Mouse (Mus musculus) intestine, embryonic 15.5 days (tissue): Measurements from ENCODE around the gene Dnajc2. TPM values are rescaled to one million over a fixed set of nuclear protein-coding genes. Genes with fewer than 3 reads are reported as not detected.

Source experiments
- ATAC-seq: fragments of 200-750 bp; cut with Nextera tagmentation; 2 replicates; pipeline ENCODE4 v1.8.0; 2017; ENCODE audit warnings: moderate TSS enrichment, moderate library complexity
- H3K27ac ChIP-seq: fragments of 300-500 bp; sonication (generic); 2 replicates; pipeline ENCODE4 v1.5.1; 2015; ENCODE audit warnings: mild to moderate bottlenecking, inconsistent platforms
- H3K27me3 ChIP-seq: fragments of 300-500 bp; sonication (generic); replicated peaks from 2 replicates; pipeline ENCODE4 v1.6.1; 2015; ENCODE audit warnings: inconsistent platforms
- H3K36me3 ChIP-seq: fragments of 300-500 bp; sonication (generic); 2 replicates; pipeline ENCODE4 v1.6.1; 2015; ENCODE audit warnings: inconsistent platforms
- H3K4me1 ChIP-seq: fragments of 300-500 bp; sonication (generic); replicated peaks from 2 replicates; pipeline ENCODE4 v1.6.1; 2015; ENCODE audit warnings: inconsistent platforms
- H3K4me2 ChIP-seq: fragments of 300-500 bp; sonication (generic); replicated peaks from 2 replicates; pipeline ENCODE4 v1.6.1; 2015; ENCODE audit warnings: mild to moderate bottlenecking, inconsistent platforms
- H3K4me3 ChIP-seq: fragments of 300-500 bp; sonication (generic); replicated peaks from 2 replicates; pipeline ENCODE4 v1.5.1; 2015; ENCODE audit warnings: inconsistent platforms
- H3K9ac ChIP-seq: fragments of 300-500 bp; sonication (generic); 2 replicates; pipeline ENCODE4 v1.6.1; 2015; ENCODE audit warnings: inconsistent platforms
- H3K9me3 ChIP-seq: fragments of 300-500 bp; sonication (generic); 2 replicates; pipeline ENCODE4 v1.6.1; 2016; ENCODE audit warnings: inconsistent platforms
- WGBS: fragments of 180-500 bp; shearing (Covaris S2); methylation state at CpG from one replicate; pipeline ENCODE4 v1.1.7; 2015; 5-methylcytosine and 5-hydroxymethylcytosine counted together
- polyA plus RNA-seq: library from polyadenylated mRNA; unstranded; fragments of >200 nt; fragmentation: Nextera tagmentation; extraction: Ambion mirVana; gene quantifications from 2 replicates; pipeline ENCODE4 v1.2.1, GENCODE M21; 2015

The Dnajc2 gene
- polyA plus RNA-seq, 1 experiment from 2014 or later = 88.1 TPM

- 87% methylated on average over 11 of the region's 11 CpGs for WGBS
- Histone ChIP-seq H3K4me3 (no peak overlapping the region), H3K36me3 (peaks cover 30% of the 10 kb centered on the region), H3K4me1 (peaks cover 9% of the 10 kb centered on the region), H3K27ac (no peak overlapping the region), H3K27me3 (no peaks in the 10 kb centered on the region), H3K4me2 (no peak overlapping the region), H3K9ac (no peak overlapping the region), H3K9me3 (no peaks in the 10 kb centered on the region)
- no peak for ATAC-seq
Measured at GRCm38 (mm10) chr5:21739120-21739519, 45.9 kb downstream of the Dnajc2 start.

DNA sequence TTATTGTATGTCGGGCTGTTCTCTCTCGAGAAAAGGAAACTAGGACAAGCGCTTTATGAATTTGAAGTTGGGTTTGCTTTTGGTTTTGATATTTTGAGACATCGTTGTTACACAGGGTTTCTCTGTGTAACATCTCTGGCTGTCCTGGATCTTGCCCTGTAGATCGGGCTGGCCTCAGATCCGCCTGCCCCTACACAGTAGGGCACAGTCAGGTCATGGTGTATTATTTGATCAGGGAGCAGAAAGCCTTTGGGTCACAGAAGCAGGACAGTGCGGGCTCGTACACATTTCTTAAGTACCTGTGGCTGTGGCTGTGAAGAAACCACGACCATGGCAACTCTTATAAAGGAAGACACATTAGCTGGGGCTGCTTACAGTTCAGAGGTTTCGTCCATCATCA, 47.4 kb downstream of the Dnajc2 start:
- H3K27me3 ChIP-seq = no peaks in the 10 kb centered on the region
- no peak for ATAC-seq
- WGBS = 19% methylated on average over 10 of the region's 10 CpGs
- H3K4me1 ChIP-seq = peaks cover 9% of the 10 kb centered on the region
- peak overlapping the region; percentile 81 for H3K9ac ChIP-seq
- H3K27ac ChIP-seq = no peak overlapping the region
- H3K4me3 ChIP-seq = peak overlapping the region; percentile 69
- H3K36me3 ChIP-seq = peaks cover 20% of the 10 kb centered on the region
- H3K9me3 ChIP-seq = no peaks in the 10 kb centered on the region
- H3K4me2 ChIP-seq = peak overlapping the region; percentile 76

- peaks cover 9% of the 10 kb centered on the region for H3K4me1 ChIP-seq
- H3K36me3 ChIP-seq = peaks cover 20% of the 10 kb centered on the region
- no peaks in the 10 kb centered on the region for H3K9me3 ChIP-seq
- peak within 1 kb of the TSS; percentile 76 for H3K4me2 ChIP-seq
- H3K27ac ChIP-seq = peak within 1 kb of the TSS; percentile 66
- H3K4me3 ChIP-seq = peak within 1 kb of the TSS; percentile 69
- WGBS = under 1% methylated on average over 42 of the region's 42 CpGs
- peak; percentile 89 for ATAC-seq
- H3K9ac ChIP-seq = peak within 1 kb of the TSS; percentile 81
- no peaks in the 10 kb centered on the region for H3K27me3 ChIP-seq
Measured at GRCm38 (mm10) chr5:21736956-21737585, 48.0 kb downstream of the Dnajc2 start, which contains the start of gene Pmpcb. Gene Pmpcb (plus strand): TSS chr5:21737141.

- no peaks in the 10 kb centered on the region for H3K27me3 ChIP-seq
- H3K9ac ChIP-seq = no peak overlapping the region
- no peaks in the 10 kb centered on the region for H3K9me3 ChIP-seq
- H3K4me3 ChIP-seq = no peak overlapping the region
- no peak for ATAC-seq
- no peak overlapping the region for H3K4me2 ChIP-seq
- peaks cover 9% of the 10 kb centered on the region for H3K4me1 ChIP-seq
- H3K36me3 ChIP-seq = peaks cover 12% of the 10 kb centered on the region; the same call in 1 of the 2 replicates
- 81% methylated on average over 11 of the region's 11 CpGs for WGBS
- no peak overlapping the region for H3K27ac ChIP-seq
Measured at GRCm38 (mm10) chr5:21736046-21736445, 49.0 kb downstream of the Dnajc2 start.

DNA sequence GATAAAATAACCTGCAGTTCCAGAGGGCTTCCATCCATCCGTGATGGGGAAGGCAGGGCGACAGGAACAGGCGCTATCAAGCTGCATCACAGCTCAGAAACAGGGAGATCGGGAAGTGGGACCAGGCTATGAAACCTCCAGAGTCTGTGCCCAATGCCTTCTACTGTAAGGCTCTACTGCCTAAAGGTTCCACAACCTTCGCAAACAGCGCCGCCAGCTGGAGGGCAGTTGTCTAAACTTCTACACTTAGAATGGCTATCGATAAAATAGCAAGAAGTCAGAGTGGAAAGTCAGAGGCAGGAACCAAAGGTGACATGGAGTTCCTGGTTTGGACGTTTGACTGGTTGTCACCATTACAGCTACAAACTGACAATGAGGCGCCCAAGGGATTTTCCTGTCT, 49.5 kb downstream of the Dnajc2 start:
- Histone ChIP-seq H3K27ac (no peak overlapping the region), H3K4me1 (peaks cover 9% of the 10 kb centered on the region), H3K9me3 (no peaks in the 10 kb centered on the region), H3K4me3 (0 out of 2 replicates have a peak overlapping the region, but pooled peaks have one; percentile 6), H3K9ac (peak overlapping the region; percentile 3; the same call in 1 of the 2 replicates), H3K36me3 (peaks cover 12% of the 10 kb centered on the region; the same call in 1 of the 2 replicates), H3K4me2 (no peak overlapping the region), H3K27me3 (no peaks in the 10 kb centered on the region)
- 24% methylated on average over 10 of the region's 10 CpGs for WGBS
- peak; percentile 37 for ATAC-seq

DNA sequence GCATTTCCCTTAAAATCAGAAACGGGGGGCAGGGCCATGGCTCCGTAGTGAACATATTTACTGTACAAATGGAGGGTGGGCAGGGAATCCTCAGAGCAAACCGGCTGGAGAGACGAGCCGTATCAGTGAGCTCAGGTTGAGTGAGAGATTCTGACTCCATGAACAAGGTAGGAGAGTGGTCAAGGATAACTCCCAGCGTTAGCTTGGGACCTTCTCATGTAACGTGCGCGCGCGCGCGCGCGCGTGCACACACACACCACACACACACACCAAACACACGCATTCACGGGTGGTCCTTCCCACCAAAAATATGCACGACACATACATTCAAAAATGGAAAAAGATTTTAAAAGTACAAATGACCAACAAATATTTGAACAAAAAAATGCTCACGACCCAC, 50.0 kb downstream of the Dnajc2 start:
- H3K27ac ChIP-seq = no peak overlapping the region
- WGBS = 71% methylated on average over 20 of the region's 20 CpGs
- no peaks in the 10 kb centered on the region for H3K9me3 ChIP-seq
- peaks cover 8% of the 10 kb centered on the region; the same call in 1 of the 2 replicates for H3K36me3 ChIP-seq
- no peak overlapping the region for H3K9ac ChIP-seq
- H3K27me3 ChIP-seq = no peaks in the 10 kb centered on the region
- H3K4me2 ChIP-seq = peak overlapping the region; percentile 24; the same call in 1 of the 2 replicates
- 0 out of 2 replicates have a peak overlapping the region, but pooled peaks have one; percentile 6 for H3K4me3 ChIP-seq
- peaks cover 9% of the 10 kb centered on the region for H3K4me1 ChIP-seq
- no peak for ATAC-seq

GRCm38 (mm10) chr5:21732930-21733329, 52.1 kb downstream of the Dnajc2 start:
- Histone ChIP-seq H3K27me3 (no peaks in the 10 kb centered on the region), H3K9me3 (no peaks in the 10 kb centered on the region), H3K4me3 (no peak overlapping the region), H3K27ac (no peak overlapping the region), H3K4me1 (peaks cover 4% of the 10 kb centered on the region), H3K9ac (no peak overlapping the region), H3K36me3 (no peaks in the 10 kb centered on the region), H3K4me2 (0 out of 2 replicates have a peak overlapping the region, but pooled peaks have one; percentile 5)
- peak; percentile 45 for ATAC-seq
- WGBS = 36% methylated on average over 8 of the region's 8 CpGs

GRCm38 (mm10) chr5:21732177-21732911, 52.7 kb downstream of the Dnajc2 start:
- Histone ChIP-seq H3K9me3 (no peaks in the 10 kb centered on the region), H3K4me2 (no peak overlapping the region), H3K36me3 (no peaks in the 10 kb centered on the region), H3K9ac (no peak overlapping the region), H3K27me3 (no peaks in the 10 kb centered on the region), H3K27ac (no peak overlapping the region), H3K4me1 (no peaks in the 10 kb centered on the region), H3K4me3 (no peak overlapping the region)
- WGBS = 88% methylated on average over 3 of the region's 3 CpGs
- no peak for ATAC-seq

DNA sequence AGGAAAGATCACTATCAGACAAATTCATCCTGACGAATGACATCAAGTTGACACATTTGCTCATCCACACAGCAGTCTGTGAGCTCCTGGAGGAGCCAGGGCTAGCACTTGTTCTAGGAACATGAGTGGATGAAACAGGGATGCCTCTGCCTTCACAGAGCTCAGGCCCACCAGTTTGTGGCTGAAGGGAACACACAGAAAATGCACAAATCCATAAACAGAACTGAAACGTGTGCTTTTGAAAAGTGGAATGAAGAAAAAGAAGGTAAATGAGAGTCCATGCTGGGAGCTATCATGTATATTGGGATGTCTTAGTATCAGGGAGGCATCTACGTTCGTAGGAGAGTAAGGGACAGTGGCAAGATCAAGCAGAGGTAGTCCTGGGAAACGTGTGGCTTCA, 55.9 kb downstream of the Dnajc2 start:
- H3K4me3 ChIP-seq = no peak overlapping the region
- no peaks in the 10 kb centered on the region for H3K36me3 ChIP-seq
- no peak overlapping the region for H3K4me2 ChIP-seq
- no peaks in the 10 kb centered on the region for H3K27me3 ChIP-seq
- H3K9ac ChIP-seq = no peak overlapping the region
- 81% methylated on average over 5 of the region's 5 CpGs for WGBS
- no peak overlapping the region for H3K27ac ChIP-seq
- H3K9me3 ChIP-seq = no peaks in the 10 kb centered on the region
- H3K4me1 ChIP-seq = no peaks in the 10 kb centered on the region
- no peak for ATAC-seq

- ATAC-seq = no peak
- H3K4me2 ChIP-seq = no peak overlapping the region
- no peak overlapping the region for H3K4me3 ChIP-seq
- H3K36me3 ChIP-seq = no peaks in the 10 kb centered on the region
- WGBS = 29% methylated on average over 7 of the region's 7 CpGs
- H3K9me3 ChIP-seq = no peaks in the 10 kb centered on the region
- H3K27me3 ChIP-seq = no peaks in the 10 kb centered on the region
- peak overlapping the region; percentile 23; the same call in 1 of the 2 replicates for H3K27ac ChIP-seq
- H3K4me1 ChIP-seq = no peaks in the 10 kb centered on the region
- H3K9ac ChIP-seq = no peak overlapping the region
Measured at GRCm38 (mm10) chr5:21724872-21725271, 60.2 kb downstream of the Dnajc2 start.

DNA sequence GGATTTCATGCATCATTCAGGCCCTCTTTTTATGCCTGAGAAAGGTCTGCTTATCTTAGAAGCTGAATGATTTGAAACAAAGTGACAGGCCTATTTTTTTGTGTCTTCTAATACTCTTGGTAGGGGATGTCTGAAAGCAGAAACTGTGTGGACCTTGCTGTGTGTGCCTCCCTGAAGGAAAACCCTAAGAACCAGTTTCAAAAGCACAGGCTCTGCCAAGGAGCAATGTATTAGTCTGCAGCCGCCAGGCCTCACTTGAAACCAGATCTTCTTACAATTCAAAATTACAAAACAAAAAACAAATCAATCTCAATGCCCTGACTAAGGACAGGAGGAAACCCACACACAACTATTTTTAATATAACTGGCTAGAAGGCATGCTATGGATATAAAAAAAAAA, 60.6 kb downstream of the Dnajc2 start:
- no peak for ATAC-seq
- no peak overlapping the region; the same call in 1 of the 2 replicates for H3K27ac ChIP-seq

GRCm38 (mm10) chr5:21719209-21719608, 65.8 kb downstream of the Dnajc2 start:
- WGBS = 95% methylated on average over 2 of the region's 2 CpGs
- H3K4me3 ChIP-seq = no peak overlapping the region
- H3K27ac ChIP-seq = no peak overlapping the region
- no peaks in the 10 kb centered on the region for H3K9me3 ChIP-seq
- H3K9ac ChIP-seq = no peak overlapping the region
- no peaks in the 10 kb centered on the region for H3K27me3 ChIP-seq
- H3K4me2 ChIP-seq = no peak overlapping the region
- H3K4me1 ChIP-seq = no peaks in the 10 kb centered on the region
- H3K36me3 ChIP-seq = no peaks in the 10 kb centered on the region
- no peak for ATAC-seq

More for the DNA sequence above, 60.6 kb downstream of the Dnajc2 start:
- no peak overlapping the region for H3K9ac ChIP-seq
- H3K4me3 ChIP-seq = no peak overlapping the region
- H3K36me3 ChIP-seq = no peaks in the 10 kb centered on the region
- H3K27me3 ChIP-seq = no peaks in the 10 kb centered on the region
- H3K9me3 ChIP-seq = no peaks in the 10 kb centered on the region
- 44% methylated on average over 1 of the region's 1 CpGs for WGBS
- H3K4me1 ChIP-seq = no peaks in the 10 kb centered on the region
- no peak overlapping the region for H3K4me2 ChIP-seq
